Mouse (Mus musculus): ENCODE data around the gene Olfr417.
"Not testable (repeated sequence)": the region's sequence is repeated elsewhere in the genome, so short reads cannot be mapped to it uniquely, and the experiment has no call there.

Olfr417 gene

DNA sequence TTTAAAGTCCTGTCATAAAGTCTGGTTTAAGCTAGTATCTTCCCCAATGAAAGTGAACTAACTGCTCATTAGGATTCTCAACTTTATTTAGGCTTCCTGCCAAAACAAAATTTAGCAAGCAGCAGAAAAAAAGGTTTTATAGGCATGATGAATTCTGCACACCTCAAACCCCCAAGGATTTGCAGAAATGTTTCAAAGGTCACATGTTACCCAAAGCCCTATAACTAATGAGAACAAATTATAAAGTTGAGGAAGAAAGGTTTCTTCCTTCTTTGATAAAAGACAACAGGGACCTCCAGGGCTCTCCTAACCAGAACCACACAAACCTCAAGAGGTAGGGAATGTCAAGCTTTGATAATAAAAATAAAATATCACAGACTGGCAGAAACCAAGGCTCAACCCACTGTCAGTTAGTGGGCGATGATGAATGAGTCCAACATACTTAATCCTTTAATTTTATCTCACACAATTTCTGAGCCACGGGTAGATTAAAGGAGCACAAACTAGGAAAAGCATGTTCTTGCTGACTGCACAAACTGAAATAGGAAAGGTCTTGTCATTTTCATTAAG, at the start of gene Olfr417:
Gene Olfr417, plus strand, starts transcription at position 241 of the 570 bp plus-strand sequence.
- no peak for DNase-seq

DNA sequence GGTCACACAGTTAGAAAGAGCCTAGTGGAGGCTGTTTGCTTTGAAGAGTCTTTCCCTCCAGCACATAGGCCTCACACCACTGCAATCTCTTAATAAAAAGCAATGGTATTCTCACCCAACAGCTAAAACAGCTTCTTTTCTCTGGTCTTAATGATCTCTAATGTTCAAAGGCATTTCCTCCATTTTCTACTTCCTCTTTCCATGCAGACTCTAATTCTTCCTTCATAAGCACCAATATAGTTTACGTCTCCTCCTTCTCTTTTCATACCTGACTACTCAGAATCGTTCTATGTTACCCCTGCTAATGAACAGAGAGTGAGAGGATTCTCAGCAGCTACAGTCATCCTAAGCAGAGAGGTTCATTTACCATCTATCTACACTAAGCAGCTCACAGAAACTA, 47.6 kb upstream of the Olfr417 start:
- DNase-seq, result no peak

DNA sequence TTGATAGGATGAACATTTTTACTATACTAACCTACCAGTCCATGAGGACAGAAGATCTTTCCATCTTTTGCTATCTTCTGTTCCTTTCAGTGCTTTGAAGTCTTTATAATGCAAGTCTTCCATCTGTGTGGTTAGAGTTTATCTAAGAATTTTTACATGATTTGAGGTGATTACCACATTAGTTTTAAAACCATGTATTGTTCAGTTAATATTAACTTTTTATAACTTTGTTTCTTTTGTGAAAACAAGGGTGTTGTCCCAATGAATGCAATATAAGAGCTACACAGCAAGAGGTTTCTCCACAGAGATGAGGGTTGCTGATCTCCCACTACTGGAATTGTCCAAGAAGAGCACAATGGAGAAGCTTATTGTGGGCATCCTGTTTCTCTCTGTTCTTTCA, 34.7 kb upstream of the Olfr417 start, which contains the start of gene Mptx1:
Gene Mptx1, plus strand, starts transcription at position 301 of the 400 bp plus-strand sequence.
- no peak for DNase-seq

DNA sequence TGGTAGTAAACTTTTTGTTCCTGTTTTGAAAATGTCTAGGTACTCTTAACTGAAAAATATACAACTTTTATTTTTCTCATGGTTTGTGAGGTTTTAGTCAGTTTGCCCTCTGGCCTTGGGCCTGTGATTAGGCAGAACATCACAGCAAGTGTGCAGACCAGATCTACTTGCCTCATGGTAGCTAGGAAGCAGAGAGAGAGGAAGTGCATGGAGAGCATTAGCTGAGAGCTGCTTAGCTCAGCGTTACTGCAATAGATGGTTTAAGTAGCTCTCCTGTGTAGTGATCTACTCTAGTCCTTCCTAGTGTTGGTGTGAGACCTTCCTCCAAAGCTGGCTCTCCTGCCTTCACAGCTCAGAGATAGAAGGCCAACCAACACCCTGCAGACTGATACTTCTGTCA, 11.3 kb upstream of the Olfr417 start:
- DNase-seq, result not testable (repeated sequence)

DNA sequence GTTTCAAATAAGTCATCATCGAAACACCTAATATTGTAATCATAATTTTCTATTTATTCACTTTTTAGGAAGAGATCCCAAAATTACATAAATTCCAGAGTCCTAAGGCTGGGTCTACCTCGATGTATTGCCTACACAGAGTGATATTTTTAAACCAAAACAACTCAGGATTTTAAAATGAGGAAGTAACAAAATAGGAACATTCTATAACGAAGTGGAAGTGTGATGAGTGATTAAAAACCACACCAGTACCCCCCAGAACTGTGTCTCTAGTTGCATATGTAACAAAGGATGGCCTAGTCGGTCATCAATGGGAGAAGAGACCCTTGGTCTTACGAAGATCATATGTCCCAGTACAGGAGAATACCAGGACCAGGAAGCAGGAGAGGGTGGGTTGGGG, 10.3 kb upstream of the Olfr417 start:
- no peak for DNase-seq

DNA sequence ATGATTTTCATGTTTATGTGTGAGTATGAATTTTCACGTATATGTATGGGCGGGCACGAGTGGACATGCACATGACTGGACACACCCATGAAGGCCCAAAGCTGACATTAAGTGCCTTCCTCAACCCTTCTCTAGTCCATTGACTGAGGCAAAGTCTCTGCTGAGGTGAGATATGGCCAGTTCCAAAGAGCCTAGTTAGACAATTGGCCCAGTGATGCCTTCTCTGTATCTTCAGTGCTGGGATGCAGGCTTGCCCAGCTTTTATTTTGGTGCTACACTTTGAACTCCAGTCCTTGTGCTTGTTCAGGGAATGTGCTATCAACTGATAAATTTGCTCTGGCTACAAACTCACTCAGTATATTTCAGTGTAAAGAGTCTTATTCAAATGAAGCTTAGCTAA, 8.9 kb downstream of the Olfr417 start:
- DNase-seq, result no peak

DNA sequence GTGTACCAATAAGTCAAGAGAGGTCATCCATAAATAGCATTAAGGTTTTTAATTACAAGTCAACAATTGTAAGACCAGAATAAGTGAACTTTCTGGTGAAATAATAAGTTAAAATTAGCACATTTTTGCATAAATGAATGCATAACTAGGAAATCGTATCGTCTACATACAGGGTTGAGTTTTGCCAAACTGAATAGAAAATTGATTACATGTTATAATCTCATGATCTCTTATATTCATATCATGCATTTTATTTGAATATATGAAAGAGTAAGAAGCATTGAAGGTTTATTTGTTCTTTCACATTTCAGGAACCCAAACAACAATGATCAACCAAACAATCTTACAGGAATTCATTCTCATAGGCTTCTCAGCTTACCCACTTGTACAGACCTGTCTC, 25.8 kb downstream of the Olfr417 start, which contains the start of gene Olfr248:
Gene Olfr248, plus strand, starts transcription at position 301 of the 400 bp plus-strand sequence.
- no peak for DNase-seq

DNA sequence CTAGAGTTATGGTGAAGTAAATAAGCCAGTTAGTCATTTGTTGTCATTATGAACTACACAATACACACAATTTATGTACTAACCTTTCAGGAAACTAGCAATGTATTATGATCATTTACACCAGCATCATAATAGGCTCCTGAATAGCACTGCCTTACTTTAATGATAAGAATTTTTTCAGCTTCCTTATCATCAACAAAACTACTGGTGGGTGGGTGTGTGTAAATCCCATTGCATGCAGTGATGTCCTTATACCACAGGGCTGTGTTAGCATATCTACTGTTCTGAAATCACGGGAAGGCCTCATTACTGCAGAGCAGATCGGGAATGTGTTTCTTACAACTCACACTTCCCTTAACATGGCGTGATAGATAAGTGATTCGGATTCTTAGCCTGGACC, 58.0 kb downstream of the Olfr417 start:
- no peak for DNase-seq

DNA sequence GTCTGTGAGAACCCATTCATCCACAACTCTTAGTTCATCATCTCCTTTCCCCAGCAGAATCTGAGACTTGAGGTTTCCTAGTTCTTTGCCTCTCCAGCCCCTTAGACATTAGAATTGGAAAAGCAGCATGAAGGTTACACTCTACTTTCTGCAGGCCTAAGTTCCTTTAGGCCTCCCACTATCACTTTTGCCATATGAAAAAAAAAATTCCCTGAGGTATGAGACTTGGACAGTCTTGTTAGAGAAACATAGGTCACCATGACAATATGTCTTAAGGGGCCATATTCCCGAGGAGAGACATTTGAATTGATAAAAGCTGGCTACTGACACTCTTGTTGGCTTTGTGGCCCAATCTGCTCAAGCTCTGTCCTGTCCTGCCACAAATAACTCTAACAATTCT, 58.8 kb downstream of the Olfr417 start, which contains the start of gene Olfr414:
Gene Olfr414, plus strand, starts transcription at position 301 of the 400 bp plus-strand sequence.
- no peak for DNase-seq

Data from thymus, postnatal 36 days (tissue).